Mouse (Mus musculus) heart, embryonic 10.5 days (tissue): ENCODE results near the gene Snrnp27. TPM values are rescaled to one million over a fixed set of nuclear protein-coding genes. Genes with fewer than 3 reads are reported as not detected.

ENCODE experiments used
- DNase-seq: peaks from one replicate; pipeline ENCODE4 v3.0.0-alpha.2; 2017; ENCODE audit warnings: low spot score
- H3K27ac ChIP-seq: fragments of 300-500 bp; sonication (generic); 2 replicates; pipeline ENCODE4 v1.5.1; 2016; ENCODE audit warnings: mild to moderate bottlenecking
- H3K27me3 ChIP-seq: fragments of 300-500 bp; sonication (generic); 2 replicates; pipeline ENCODE4 v1.6.1; 2016; ENCODE audit warnings: mild to moderate bottlenecking; ENCODE audit not compliant: poor library complexity, insufficient read depth, severe bottlenecking
- H3K36me3 ChIP-seq: fragments of 300-500 bp; sonication (generic); 2 replicates; pipeline ENCODE4 v1.6.1; 2016; ENCODE audit warnings: mild to moderate bottlenecking, moderate library complexity
- H3K4me1 ChIP-seq: fragments of 300-500 bp; sonication (generic); 2 replicates; pipeline ENCODE4 v1.6.1; 2016; ENCODE audit warnings: mild to moderate bottlenecking
- H3K4me3 ChIP-seq: fragments of 300-500 bp; sonication (generic); 2 replicates; pipeline ENCODE4 v1.5.1; 2016; ENCODE audit warnings: mild to moderate bottlenecking, moderate library complexity
- H3K9me3 ChIP-seq: fragments of 300-500 bp; sonication (generic); 2 replicates; pipeline ENCODE4 v1.6.1; 2016; ENCODE audit warnings: mild to moderate bottlenecking, moderate library complexity
- WGBS: fragments of 180-500 bp; shearing (Covaris S2); methylation state at CpG from one replicate; pipeline ENCODE4 v1.1.7; 2016; 5-methylcytosine and 5-hydroxymethylcytosine counted together
- polyA plus RNA-seq: library from polyadenylated mRNA; unstranded; fragments of >200 nt; fragmentation: Nextera tagmentation; extraction: Ambion mirVana; gene quantifications from 2 replicates; pipeline ENCODE4 v1.2.1, GENCODE M21; 2016

The Snrnp27 gene
- polyA plus RNA-seq, 1 experiment from 2014 or later, result 112 TPM

DNA sequence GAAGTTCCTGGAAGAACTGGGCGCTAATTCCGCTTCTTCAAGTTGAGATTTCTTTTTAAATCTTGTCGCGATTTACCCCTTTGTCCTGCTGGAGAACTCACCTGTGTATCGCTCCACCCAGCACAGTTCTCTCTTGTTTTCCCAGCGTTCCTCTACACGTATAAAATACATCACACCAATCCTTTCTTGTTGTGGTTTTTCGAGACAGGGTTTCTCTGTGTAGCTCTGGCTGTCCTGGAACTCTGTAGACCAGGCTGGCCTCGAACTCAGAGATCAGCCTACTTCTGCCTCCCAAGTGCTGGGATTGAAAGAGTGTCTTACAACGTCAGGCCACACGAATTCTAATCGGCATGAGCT lies 311 bp upstream of the Snrnp27 start:
- Histone ChIP-seq H3K9me3 (no peaks in the 10 kb centered on the region), H3K4me1 (peaks cover 9% of the 10 kb centered on the region), H3K27me3 (no peaks in the 10 kb centered on the region), H3K4me3 (peak overlapping the region; percentile 92), H3K36me3 (peaks cover 33% of the 10 kb centered on the region), H3K27ac (peak overlapping the region; percentile 91)
- no peak for DNase-seq
- WGBS, result 36% methylated on average over 12 of the region's 12 CpGs

DNA sequence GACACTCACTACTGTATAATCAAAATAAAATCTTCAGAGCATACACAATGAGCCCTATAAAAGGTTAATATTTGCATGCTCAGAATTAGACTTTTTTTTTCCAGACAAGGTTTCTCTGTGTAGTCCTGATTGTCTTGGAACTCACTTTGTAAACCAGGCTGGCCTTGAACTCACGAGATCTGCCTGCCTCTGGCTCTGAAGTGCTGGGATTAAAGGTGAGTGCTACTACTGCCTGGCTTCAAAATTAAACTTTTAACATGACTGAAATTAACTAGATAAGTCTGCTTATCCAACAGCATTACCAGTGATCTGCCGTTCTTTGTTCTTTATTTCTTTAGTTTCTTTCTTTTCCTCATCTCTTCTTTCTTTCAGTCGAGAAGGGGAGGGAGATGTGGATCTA lies 3.0 kb downstream of the Snrnp27 start:
- peaks cover 66% of the 10 kb centered on the region for H3K36me3 ChIP-seq
- 90% methylated on average over 3 of the region's 3 CpGs for WGBS
- no peak for DNase-seq
- no peaks in the 10 kb centered on the region for H3K9me3 ChIP-seq
- peaks cover 9% of the 10 kb centered on the region for H3K4me1 ChIP-seq
- no peak overlapping the region for H3K4me3 ChIP-seq
- H3K27ac ChIP-seq, result no peak overlapping the region
- H3K27me3 ChIP-seq, result no peaks in the 10 kb centered on the region

DNA sequence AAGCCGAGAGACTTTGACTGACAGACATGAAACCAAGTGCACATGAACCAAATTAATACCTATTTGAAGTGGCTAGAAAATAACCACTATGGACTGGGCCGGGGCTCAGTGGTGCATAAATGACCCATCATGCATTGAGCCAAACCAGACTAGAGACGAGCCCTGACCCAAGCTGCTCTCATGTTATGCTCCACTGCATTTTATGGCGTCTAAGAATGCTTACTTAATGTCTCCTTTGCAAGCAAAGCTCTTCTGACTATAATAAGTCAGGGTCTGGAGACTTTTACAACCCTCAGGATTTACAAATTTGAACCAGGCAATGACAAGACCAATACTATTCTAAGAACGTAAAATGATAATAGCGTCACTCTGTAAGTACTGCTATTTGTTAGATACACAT lies 6.0 kb downstream of the Snrnp27 start:
- Histone ChIP-seq H3K36me3 (peaks cover 94% of the 10 kb centered on the region), H3K4me1 (0 out of 2 replicates have a peak, but pooled peaks cover 4% of the 10 kb centered on the region), H3K27ac (no peak overlapping the region), H3K27me3 (no peaks in the 10 kb centered on the region), H3K9me3 (no peaks in the 10 kb centered on the region), H3K4me3 (no peak overlapping the region)
- DNase-seq, result no peak
- WGBS, result 90% methylated on average over 6 of the region's 6 CpGs

DNA sequence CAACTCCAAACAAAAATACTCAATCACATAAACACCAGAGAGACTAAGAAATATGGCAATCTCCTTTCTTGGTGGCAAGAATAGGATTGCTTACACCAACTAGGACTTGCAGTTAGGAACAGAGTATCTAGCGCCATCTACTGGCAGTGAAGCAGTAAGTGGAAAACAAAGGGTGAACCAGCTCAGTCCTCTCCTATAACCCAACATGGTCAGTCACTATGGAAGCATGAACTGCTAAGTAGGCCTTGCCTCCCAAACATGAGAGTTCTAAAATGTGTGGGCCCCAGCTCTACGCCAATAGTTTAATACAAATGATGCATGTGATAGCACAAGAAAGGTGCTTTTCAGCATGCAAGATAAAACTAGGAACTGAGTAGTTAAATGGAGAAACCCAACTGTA lies 13.4 kb downstream of the Snrnp27 start:
- Histone ChIP-seq H3K4me1 (peaks cover 15% of the 10 kb centered on the region), H3K9me3 (no peaks in the 10 kb centered on the region), H3K27me3 (no peaks in the 10 kb centered on the region), H3K36me3 (peaks cover 49% of the 10 kb centered on the region), H3K27ac (no peak overlapping the region), H3K4me3 (no peak overlapping the region)
- DNase-seq, result peak; percentile 82
- 18% methylated on average over 2 of the region's 2 CpGs for WGBS

DNA sequence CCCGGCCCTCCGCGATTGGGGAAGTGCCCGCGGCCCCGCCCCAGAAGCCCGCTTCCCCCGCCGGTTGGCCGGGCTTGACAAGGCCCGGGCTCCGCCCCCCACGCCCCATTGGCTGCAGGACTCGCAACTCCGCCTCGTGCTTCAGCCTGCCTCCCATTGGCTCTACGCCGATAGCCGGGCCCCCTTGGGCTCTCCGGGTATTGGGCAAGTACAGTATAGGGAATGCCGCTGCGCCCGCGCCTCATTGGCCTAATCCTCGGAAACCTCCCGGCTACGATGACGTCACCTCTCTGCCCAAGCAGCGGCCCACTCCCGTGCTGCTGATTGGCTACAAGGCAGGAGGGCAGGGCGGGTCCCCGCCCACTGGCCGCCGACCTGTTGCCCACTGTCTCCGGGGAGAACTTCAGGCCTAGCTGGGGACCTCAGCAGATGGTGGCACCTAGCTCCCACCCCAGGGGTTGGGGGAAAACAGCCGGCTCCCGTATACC lies 15.0 kb downstream of the Snrnp27 start:
- Histone ChIP-seq H3K4me1 (peaks cover 15% of the 10 kb centered on the region), H3K9me3 (no peaks in the 10 kb centered on the region), H3K27ac (peak overlapping the region; percentile 85), H3K36me3 (peaks cover 33% of the 10 kb centered on the region), H3K4me3 (peak overlapping the region; percentile 95), H3K27me3 (no peaks in the 10 kb centered on the region)
- WGBS, result under 1% methylated on average over 37 of the region's 37 CpGs
- peak; percentile 100 for DNase-seq

DNA sequence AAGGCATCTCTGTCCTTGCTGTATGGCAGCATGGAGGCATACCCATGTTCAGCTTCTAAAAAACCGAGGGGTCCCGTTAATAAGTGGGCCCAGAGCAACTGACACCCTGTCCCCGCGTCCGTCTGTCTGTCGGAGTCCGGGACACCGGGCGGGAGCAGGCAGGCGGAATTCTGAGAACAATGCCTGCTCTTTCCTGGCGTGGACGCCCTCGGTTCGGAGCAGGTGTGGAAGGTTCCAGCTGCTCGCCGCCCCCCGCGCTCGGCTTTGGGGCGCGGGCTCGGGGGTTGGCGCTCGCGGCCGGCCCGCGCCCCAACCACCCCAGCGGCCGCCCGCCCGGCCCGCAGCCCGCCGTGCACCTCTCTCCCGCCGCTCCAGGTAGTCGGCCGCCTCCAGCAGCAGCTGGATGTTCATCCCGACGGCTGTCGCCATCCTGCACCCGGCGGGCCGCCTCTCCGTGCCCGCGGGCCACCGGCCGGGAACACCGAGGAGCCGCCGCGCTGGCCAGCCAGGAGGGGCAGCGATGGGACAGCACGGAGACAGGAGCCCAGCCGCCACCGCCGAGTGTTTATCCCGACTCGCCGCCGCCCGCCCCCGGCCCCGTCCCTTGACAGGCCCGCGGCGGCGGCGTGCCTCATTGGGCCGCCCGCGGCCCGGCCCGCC lies 15.6 kb downstream of the Snrnp27 start, which contains the start of gene Mxd1:
TSS of gene Mxd1 (minus strand) at position 582 of the 660 bp plus-strand sequence.
- Histone ChIP-seq H3K27ac (peak within 1 kb of the TSS; percentile 85), H3K36me3 (peaks cover 29% of the 10 kb centered on the region)
- DNase-seq, result no peak

DNA sequence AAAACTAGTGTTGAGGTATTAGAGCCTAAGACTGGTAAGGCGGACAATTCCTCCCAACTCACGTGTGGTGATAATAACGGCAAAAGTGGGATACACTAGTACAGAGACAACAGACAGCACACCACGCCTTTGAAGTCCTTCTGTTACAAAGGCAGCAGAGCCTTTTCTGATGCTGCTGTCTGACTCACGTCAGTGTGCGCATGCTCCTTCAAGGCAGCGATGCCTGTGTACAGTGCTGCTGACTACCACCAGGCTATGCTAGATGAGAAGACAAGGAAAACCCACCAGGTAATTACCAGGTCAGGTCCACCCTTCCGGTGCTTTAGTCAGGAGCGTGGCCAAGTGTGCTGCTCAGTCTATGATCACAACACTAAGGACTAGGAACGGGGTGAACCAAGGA lies 17.3 kb downstream of the Snrnp27 start:
- Histone ChIP-seq H3K9me3 (no peaks in the 10 kb centered on the region), H3K4me1 (peaks cover 15% of the 10 kb centered on the region), H3K4me3 (no peak overlapping the region), H3K27ac (no peak overlapping the region), H3K36me3 (peaks cover 20% of the 10 kb centered on the region), H3K27me3 (no peaks in the 10 kb centered on the region)
- DNase-seq, result no peak
- WGBS, result 90% methylated on average over 10 of the region's 10 CpGs

More for the DNA sequence above, 15.6 kb downstream of the Snrnp27 start, which contains the start of gene Mxd1:
- H3K27me3 ChIP-seq, result no peaks in the 10 kb centered on the region
- no peaks in the 10 kb centered on the region for H3K9me3 ChIP-seq
- peaks cover 15% of the 10 kb centered on the region for H3K4me1 ChIP-seq
- H3K4me3 ChIP-seq, result peak within 1 kb of the TSS; percentile 95
- WGBS, result under 1% methylated on average over 44 of the region's 76 CpGs

DNA sequence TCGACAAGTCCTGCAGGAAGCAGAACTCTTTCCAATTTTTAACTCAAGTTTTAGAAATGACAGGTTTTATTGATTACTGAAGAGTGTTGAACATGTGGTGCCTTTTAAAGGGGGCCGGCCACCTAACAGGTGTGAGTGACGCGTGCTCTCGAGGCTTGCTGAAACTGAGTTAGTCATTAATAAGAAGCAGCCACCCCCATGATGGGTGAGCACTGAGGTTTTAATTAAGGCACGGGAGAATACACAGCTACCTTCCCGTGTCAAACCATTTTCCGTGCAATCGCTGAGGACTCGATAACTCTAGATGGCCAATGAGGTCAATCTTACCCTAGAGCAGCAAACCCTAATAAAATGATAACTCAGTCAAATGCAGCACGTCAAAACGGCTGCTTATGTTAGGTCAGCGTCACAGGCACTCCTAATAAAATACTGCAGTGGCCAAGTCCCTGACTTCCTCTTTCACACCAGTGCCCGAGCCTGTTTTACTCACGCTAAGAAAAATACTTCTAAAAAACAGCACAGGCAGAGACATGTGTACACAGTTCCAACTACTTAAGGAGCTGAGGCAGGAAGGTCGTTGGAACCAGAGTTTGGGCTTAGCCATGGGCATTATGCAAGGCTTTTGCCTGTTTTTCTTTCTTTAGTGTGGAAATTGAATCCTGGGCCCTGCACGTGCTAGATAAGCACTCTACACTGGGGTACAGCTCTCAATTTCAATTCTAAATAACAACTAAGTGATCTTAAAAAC lies 18.6 kb downstream of the Snrnp27 start:
- Histone ChIP-seq H3K4me1 (peaks cover 15% of the 10 kb centered on the region), H3K27ac (no peak overlapping the region), H3K36me3 (peaks cover 18% of the 10 kb centered on the region; the same call in 1 of the 2 replicates), H3K4me3 (no peak overlapping the region), H3K27me3 (no peaks in the 10 kb centered on the region), H3K9me3 (no peaks in the 10 kb centered on the region)
- whole genome bisulfite sequencing, result 84% methylated on average over 17 of the region's 17 CpGs
- DNase-seq, result no peak

DNA sequence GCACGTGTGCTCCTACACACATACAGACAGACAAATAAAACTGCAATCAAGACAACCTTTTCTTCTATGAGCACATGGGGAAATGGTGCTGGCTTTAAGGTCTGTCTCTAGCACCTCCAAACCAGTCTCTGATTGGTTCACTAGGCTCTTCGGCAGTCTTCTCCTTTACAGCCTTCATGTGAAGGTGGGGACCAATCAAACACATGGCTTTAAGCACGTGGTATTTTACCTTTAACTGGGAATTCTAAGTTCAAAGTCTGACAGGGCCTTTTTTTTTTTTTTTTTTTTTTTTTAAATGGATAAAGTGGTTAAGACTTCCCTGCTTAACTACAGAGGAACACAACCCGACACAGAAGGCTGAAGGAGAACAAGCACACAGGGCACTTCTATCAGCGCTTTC lies 19.2 kb downstream of the Snrnp27 start:
- no peaks in the 10 kb centered on the region for H3K9me3 ChIP-seq
- peaks cover 15% of the 10 kb centered on the region for H3K4me1 ChIP-seq
- H3K27me3 ChIP-seq, result no peaks in the 10 kb centered on the region
- no peak overlapping the region for H3K4me3 ChIP-seq
- H3K27ac ChIP-seq, result no peak overlapping the region
- WGBS, result 82% methylated on average over 5 of the region's 5 CpGs
- DNase-seq, result no peak
- peaks cover 21% of the 10 kb centered on the region; the same call in 1 of the 2 replicates for H3K36me3 ChIP-seq

DNA sequence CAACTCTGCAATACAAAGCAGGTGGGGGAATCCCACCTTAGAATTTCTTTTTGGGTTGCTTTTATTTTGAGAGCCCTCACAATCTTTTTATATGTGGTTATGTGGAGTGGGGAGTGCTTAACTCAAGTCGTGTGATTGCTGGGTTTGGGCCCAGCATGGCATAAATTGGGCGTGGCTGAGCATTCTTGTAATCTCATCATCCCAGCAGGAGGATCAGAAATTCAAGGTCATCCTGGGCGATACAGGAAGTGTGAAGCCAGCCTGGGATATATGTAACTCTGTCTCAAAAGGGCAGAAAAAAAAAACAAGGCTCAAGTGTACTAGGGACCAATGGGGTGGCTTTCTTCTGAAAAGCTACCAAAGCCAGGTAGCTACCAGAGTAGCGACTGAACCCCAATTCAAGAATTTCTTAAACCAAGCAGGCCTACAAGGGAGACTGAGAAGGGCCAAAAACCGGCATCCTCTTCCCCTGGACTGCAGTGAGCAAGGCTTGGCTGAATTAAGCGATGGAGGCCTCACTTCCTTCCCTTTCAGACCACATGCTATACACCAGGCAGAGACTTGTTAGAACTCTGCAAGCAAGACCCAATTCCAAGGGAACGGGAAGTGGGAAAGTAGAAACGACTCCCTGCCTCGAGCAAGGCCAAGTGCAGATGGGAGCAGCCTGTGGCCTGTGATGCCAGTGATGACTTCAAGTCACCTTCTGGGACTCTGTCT lies 24.0 kb downstream of the Snrnp27 start:
- Histone ChIP-seq H3K4me1 (peaks cover 13% of the 10 kb centered on the region), H3K27me3 (no peaks in the 10 kb centered on the region), H3K36me3 (peaks cover 25% of the 10 kb centered on the region; the same call in 1 of the 2 replicates), H3K9me3 (no peaks in the 10 kb centered on the region), H3K27ac (no peak overlapping the region), H3K4me3 (no peak overlapping the region)
- no peak for DNase-seq
- WGBS, result 71% methylated on average over 9 of the region's 9 CpGs

DNA sequence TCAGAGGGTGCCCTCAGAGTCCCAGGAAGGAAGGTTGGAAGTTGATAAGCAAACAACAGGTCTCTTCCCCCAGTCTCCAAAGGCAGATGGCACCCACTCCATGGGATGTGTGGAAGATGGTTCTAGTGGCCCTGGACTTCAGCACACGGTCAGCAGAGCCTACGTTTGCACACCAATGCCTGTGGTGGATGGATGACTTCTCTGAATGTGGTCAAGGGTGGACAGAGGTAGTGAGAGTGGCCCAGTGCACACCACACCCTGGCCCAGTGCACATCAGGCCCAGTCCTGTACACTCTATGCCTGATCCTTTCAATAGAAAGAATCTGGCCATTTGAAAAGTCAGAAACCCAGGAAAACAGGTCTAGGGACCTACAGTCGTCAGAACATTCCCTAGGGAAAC lies 25.8 kb downstream of the Snrnp27 start:
- H3K9me3 ChIP-seq, result no peaks in the 10 kb centered on the region
- no peak for DNase-seq
- H3K4me1 ChIP-seq, result peaks cover 16% of the 10 kb centered on the region
- peaks cover 25% of the 10 kb centered on the region; the same call in 1 of the 2 replicates for H3K36me3 ChIP-seq
- no peaks in the 10 kb centered on the region for H3K27me3 ChIP-seq
- no peak overlapping the region for H3K27ac ChIP-seq
- WGBS, result 88% methylated on average over 3 of the region's 3 CpGs
- H3K4me3 ChIP-seq, result no peak overlapping the region

DNA sequence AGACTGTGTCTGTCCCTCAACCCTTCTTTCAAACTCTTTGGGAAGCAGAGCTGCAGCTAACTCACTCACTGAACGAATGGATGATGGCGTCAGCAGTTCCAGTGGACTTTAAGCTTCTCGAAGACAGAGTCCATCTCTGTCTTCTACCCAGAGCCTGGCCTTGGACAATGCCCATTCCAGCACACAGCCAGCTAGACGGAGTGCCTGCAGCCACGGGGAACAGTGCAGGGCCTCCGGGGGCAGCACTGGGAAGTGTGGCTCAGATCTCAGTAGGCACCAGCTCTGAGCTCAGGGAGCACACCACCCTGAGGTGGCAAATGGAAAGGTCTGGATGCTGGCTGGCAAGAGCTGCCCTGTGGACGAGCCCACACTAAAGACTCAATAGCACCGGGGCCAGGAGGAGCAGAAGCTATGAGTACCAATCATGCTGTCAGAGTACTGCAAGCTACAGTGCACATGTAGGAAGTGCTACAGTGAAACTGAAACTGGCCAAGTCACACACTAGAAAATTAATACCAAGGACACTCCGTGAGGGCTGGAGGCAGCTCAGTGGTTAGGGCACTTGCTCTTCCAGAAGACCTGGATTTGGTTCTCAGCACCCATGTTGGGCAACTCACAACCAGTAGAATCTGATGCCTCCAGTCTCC lies 29.9 kb downstream of the Snrnp27 start:
- H3K27me3 ChIP-seq, result no peaks in the 10 kb centered on the region
- no peak for DNase-seq
- no peak overlapping the region for H3K4me3 ChIP-seq
- no peak overlapping the region for H3K27ac ChIP-seq
- H3K36me3 ChIP-seq, result peaks cover 45% of the 10 kb centered on the region
- no peaks in the 10 kb centered on the region for H3K9me3 ChIP-seq
- H3K4me1 ChIP-seq, result peaks cover 16% of the 10 kb centered on the region
- 80% methylated on average over 9 of the region's 9 CpGs for WGBS
